Mouse (Mus musculus) liver, adult 10 weeks (tissue): ENCODE data around the gene Mrgpre. TPM values are rescaled to one million over a fixed set of nuclear protein-coding genes. Genes with fewer than 3 reads are reported as not detected.

Source experiments
- polyA plus RNA-seq: library from polyadenylated mRNA; stranded (reverse); fragments of 350-450 nt; fragmentation: Illumina TruSeq; extraction: RNeasy Lipid Tissue Mini Kit (QIAGEN cat#74804); gene quantifications from one replicate; pipeline ENCODE4 v1.2.3, GENCODE M21; 2014; ENCODE audit warnings: low read depth, low replicate concordance

The Mrgpre gene
- polyA plus RNA-seq: 0.21 TPM

GRCm38 (mm10) chr7:143783996-143784829 lies at the start of gene Mrgpre:
TSS of gene Mrgpre (minus strand) at chr7:143784500.

GRCm38 (mm10) chr7:143822375-143823265 lies 38.3 kb upstream of the Mrgpre start, which contains the start of the genes Nadsyn1 and Dhcr7:
TSS of gene Nadsyn1 (minus strand) at chr7:143822849.
TSS of gene Dhcr7 (plus strand) at chr7:143823145.

DNA sequence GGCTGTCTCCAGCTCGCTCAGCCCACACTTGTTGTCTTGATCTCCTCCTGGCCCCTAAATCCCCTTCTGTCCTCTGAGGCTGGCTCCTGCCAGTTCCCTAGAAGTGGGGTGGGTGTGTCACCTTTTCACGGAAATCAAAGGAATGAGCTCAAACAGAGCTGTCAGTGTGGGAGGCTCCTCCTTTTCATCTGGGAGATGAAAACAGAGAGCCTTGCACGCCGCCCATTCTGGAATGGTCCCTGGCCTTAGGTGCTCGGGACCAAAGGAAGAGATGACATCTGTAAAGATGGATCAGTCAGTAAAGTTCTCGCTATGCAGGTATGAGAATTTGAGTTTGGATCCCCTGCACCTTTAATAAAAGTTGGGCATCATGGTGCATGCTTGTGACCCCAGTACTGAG lies 17.4 kb downstream of the Mrgpre start, which contains the start of gene Mrgprg:
Gene Mrgprg (minus strand): TSS at position 101 of the 400 bp plus-strand sequence.

GRCm38 (mm10) chr7:143756125-143757026 lies 27.9 kb downstream of the Mrgpre start, which contains the start of gene Osbpl5:
TSS of gene Osbpl5 (minus strand) at chr7:143756985.

Other genes with a start within 250 kb of the Mrgpre start
- 36.8 TPM for gene Nap1l4, start 235.4 kb downstream of the Mrgpre start, polyA plus RNA-seq
- gene Cars, start 184.4 kb downstream of the Mrgpre start, polyA plus RNA-seq: 14.8 TPM
- 0.93 TPM for gene Tnfrsf26, start 155.8 kb downstream of the Mrgpre start, polyA plus RNA-seq
- 1.2 TPM for gene Tnfrsf22, start 134.8 kb downstream of the Mrgpre start, polyA plus RNA-seq
- 0.45 TPM for gene Tnfrsf23, start 98.6 kb downstream of the Mrgpre start, polyA plus RNA-seq
- 0.26 TPM for gene Osbpl5, start 27.5 kb downstream of the Mrgpre start, polyA plus RNA-seq
- not detected for gene Mrgprg, start 17.5 kb downstream of the Mrgpre start, polyA plus RNA-seq
- gene Nadsyn1, start 38.3 kb upstream of the Mrgpre start, polyA plus RNA-seq: 14.1 TPM
- gene Dhcr7, start 38.6 kb upstream of the Mrgpre start, polyA plus RNA-seq: 30.8 TPM
- gene Gm498, start 82.3 kb upstream of the Mrgpre start, polyA plus RNA-seq: not detected
- gene Shank2, start 217.4 kb upstream of the Mrgpre start, polyA plus RNA-seq: 3.5 TPM